Mouse (Mus musculus): Measurements from ENCODE around the gene Stim2. TPM values are rescaled to one million over a fixed set of nuclear protein-coding genes. Genes with fewer than 3 reads are reported as not detected.

Gene Stim2
- polyA plus RNA-seq, 1 experiment: 41.2 TPM

DNA sequence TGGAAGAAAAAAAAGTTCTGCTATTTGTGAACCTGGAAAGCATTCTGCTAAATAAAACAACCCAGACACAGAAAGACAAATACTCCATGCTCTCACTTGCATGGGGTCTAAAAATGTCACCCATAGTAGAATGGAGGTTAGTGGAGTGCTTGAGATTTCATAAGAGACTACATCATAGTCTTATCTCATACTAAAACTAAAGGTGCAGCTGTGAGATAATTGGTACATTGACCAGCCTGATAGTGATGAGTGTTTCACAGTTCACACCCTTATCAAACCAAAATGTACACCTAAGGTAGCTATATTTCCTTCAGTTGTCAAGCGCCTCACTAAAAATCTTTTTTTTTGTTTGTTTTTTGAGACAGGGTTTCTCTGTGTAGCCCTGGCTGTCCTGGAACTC lies 8.5 kb downstream of the Stim2 start:
- peaks cover 4% of the 10 kb centered on the region for H3K4me1 ChIP-seq (replicated peaks; ENCODE audit: control insufficient read depth, insufficient read depth, low read length)
- WGBS: 97% methylated on average over 1 of the region's 1 CpGs
- H3K36me3 ChIP-seq (ENCODE audit: control insufficient read depth, insufficient read depth, low read length): no peaks in the 10 kb centered on the region; the same call in 1 of the 2 replicates
- H3K27me3 ChIP-seq (ENCODE audit: control insufficient read depth, insufficient read depth, low read length): no peaks in the 10 kb centered on the region
- no peak overlapping the region for H3K4me3 ChIP-seq (ENCODE audit: control insufficient read depth, insufficient read depth, low read length)
- DNase-seq: no peak
- H3K27ac ChIP-seq (ENCODE audit: control insufficient read depth, insufficient read depth, low read length): no peak overlapping the region
- TF ChIP-seq POLR2A (IDR thresholded peaks at IDR 0.05; ENCODE audit: control insufficient read depth, extremely low read depth, insufficient read depth, low read length, poor library complexity): no peak
- TF ChIP-seq CTCF (IDR thresholded peaks at IDR 0.05; ENCODE audit: borderline replicate concordance, control insufficient read depth, extremely low read depth, insufficient read depth, low read length, poor library complexity): no peak

DNA sequence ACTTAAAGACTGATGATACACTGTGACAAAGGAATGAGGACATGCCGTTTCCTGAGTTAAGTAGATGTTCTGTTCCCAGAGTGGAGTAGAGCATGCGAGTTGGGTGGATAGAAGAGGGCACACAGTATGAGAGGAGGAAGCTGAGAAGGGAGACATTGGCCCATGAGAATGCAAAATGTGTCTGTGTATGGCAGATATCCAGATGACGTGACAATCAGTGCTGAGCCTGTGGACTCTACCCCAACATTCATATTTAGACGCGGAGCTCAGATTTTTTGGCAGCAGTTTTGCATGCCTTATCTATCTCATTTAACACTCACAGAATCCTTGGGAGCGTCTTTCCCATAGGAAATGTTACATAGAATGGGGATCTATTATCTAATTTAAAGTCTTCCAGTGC lies 9.3 kb downstream of the Stim2 start:
- H3K4me1 ChIP-seq (replicated peaks; ENCODE audit: control insufficient read depth, insufficient read depth, low read length): peaks cover 4% of the 10 kb centered on the region
- WGBS: 93% methylated on average over 6 of the region's 6 CpGs
- H3K27ac ChIP-seq (ENCODE audit: control insufficient read depth, insufficient read depth, low read length): no peak overlapping the region
- no peak for DNase-seq
- no peaks in the 10 kb centered on the region; the same call in 1 of the 2 replicates for H3K36me3 ChIP-seq (ENCODE audit: control insufficient read depth, insufficient read depth, low read length)
- TF ChIP-seq POLR2A (IDR thresholded peaks at IDR 0.05; ENCODE audit: control insufficient read depth, extremely low read depth, insufficient read depth, low read length, poor library complexity) (no peak), CTCF (IDR thresholded peaks at IDR 0.05; ENCODE audit: borderline replicate concordance, control insufficient read depth, extremely low read depth, insufficient read depth, low read length, poor library complexity) (no peak)
- H3K4me3 ChIP-seq (ENCODE audit: control insufficient read depth, insufficient read depth, low read length): no peak overlapping the region
- H3K27me3 ChIP-seq (ENCODE audit: control insufficient read depth, insufficient read depth, low read length): no peaks in the 10 kb centered on the region

DNA sequence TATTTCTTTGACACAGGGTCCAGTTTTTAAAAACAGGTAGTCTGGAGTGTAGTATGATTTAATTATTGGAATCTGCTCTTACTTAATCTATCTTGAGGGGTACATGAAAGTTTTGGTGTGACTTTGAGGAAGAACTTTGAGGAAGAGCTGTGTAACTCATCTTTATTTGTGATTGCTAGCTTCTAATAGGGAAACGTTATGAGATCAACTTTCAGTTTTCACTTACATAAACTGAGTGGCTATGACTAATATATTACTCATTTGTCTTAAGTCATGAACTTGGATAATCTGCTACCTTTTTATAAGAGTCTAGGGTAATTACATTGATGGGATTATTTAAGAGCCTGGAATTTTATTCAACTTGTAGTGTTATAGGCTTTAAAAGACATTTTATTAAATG lies 15.0 kb downstream of the Stim2 start:
- WGBS: 30% methylated on average over 1 of the region's 1 CpGs

DNA sequence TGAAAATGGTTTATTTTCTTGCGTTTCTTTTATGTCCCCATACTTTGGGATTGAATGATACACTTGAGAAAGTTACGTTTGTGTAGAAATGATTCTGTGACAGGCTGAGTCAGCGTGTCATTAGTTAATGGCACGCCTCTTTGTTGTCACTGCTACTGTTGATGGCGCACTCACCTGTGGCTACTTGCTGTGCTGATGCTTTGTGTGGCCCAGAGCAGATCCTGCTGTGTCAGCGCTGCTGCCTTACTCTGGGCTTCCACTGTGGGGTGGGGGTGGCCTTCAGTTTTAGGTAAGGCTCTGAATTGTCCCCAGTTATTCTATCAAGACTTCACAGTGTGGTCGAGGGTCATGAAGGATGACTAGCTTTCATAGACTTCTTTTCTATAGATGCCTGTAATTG lies 18.8 kb downstream of the Stim2 start:
- DNase-seq: no peak
- no peaks in the 10 kb centered on the region for H3K4me1 ChIP-seq (replicated peaks; ENCODE audit: control insufficient read depth, insufficient read depth, low read length)
- WGBS: 96% methylated on average over 7 of the region's 7 CpGs
- no peaks in the 10 kb centered on the region for H3K36me3 ChIP-seq (ENCODE audit: control insufficient read depth, insufficient read depth, low read length)
- H3K27me3 ChIP-seq (ENCODE audit: control insufficient read depth, insufficient read depth, low read length): no peaks in the 10 kb centered on the region
- H3K27ac ChIP-seq (ENCODE audit: control insufficient read depth, insufficient read depth, low read length): no peak overlapping the region
- TF ChIP-seq POLR2A (IDR thresholded peaks at IDR 0.05; ENCODE audit: control insufficient read depth, extremely low read depth, insufficient read depth, low read length, poor library complexity) (no peak), CTCF (IDR thresholded peaks at IDR 0.05; ENCODE audit: borderline replicate concordance, control insufficient read depth, extremely low read depth, insufficient read depth, low read length, poor library complexity) (no peak)
- no peak overlapping the region for H3K4me3 ChIP-seq (ENCODE audit: control insufficient read depth, insufficient read depth, low read length)

More for the DNA sequence above, 15.0 kb downstream of the Stim2 start:
- DNase-seq: no peak
- H3K36me3 ChIP-seq (ENCODE audit: control insufficient read depth, insufficient read depth, low read length): no peaks in the 10 kb centered on the region; the same call in 1 of the 2 replicates
- no peaks in the 10 kb centered on the region for H3K27me3 ChIP-seq (ENCODE audit: control insufficient read depth, insufficient read depth, low read length)
- no peak for TF ChIP-seq CTCF (IDR thresholded peaks at IDR 0.05; ENCODE audit: borderline replicate concordance, control insufficient read depth, extremely low read depth, insufficient read depth, low read length, poor library complexity)
- no peak for TF ChIP-seq POLR2A (IDR thresholded peaks at IDR 0.05; ENCODE audit: control insufficient read depth, extremely low read depth, insufficient read depth, low read length, poor library complexity)
- no peak overlapping the region for H3K4me3 ChIP-seq (ENCODE audit: control insufficient read depth, insufficient read depth, low read length)
- no peak overlapping the region for H3K27ac ChIP-seq (ENCODE audit: control insufficient read depth, insufficient read depth, low read length)
- H3K4me1 ChIP-seq (replicated peaks; ENCODE audit: control insufficient read depth, insufficient read depth, low read length): no peaks in the 10 kb centered on the region

DNA sequence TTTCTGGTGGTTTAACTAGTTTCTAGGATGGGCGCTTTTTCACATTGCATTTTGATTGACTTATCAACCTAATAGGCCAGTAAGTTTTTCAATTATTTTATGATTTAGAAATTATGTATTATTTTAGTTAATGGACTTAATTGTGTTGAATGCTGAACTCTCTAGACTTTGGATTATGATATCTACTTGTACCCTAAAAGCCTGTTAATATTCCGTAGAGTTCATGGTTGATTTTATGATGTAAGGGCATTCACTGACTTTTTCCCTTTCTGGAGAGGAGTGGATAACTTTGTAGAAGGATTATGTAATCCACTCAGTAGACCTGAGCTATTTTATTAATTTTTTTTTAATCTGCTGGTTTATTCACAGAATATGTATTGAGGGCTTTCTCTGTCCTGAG lies 20.6 kb downstream of the Stim2 start:
- Histone ChIP-seq H3K4me1 (replicated peaks; ENCODE audit: control insufficient read depth, insufficient read depth, low read length) (no peaks in the 10 kb centered on the region), H3K4me3 (ENCODE audit: control insufficient read depth, insufficient read depth, low read length) (no peak overlapping the region), H3K27ac (ENCODE audit: control insufficient read depth, insufficient read depth, low read length) (no peak overlapping the region), H3K36me3 (ENCODE audit: control insufficient read depth, insufficient read depth, low read length) (no peaks in the 10 kb centered on the region), H3K27me3 (ENCODE audit: control insufficient read depth, insufficient read depth, low read length) (no peaks in the 10 kb centered on the region)
- no peak for DNase-seq
- WGBS: 99% methylated on average over 2 of the region's 2 CpGs
- TF ChIP-seq CTCF (IDR thresholded peaks at IDR 0.05; ENCODE audit: borderline replicate concordance, control insufficient read depth, extremely low read depth, insufficient read depth, low read length, poor library complexity) (no peak), POLR2A (IDR thresholded peaks at IDR 0.05; ENCODE audit: control insufficient read depth, extremely low read depth, insufficient read depth, low read length, poor library complexity) (no peak)

DNA sequence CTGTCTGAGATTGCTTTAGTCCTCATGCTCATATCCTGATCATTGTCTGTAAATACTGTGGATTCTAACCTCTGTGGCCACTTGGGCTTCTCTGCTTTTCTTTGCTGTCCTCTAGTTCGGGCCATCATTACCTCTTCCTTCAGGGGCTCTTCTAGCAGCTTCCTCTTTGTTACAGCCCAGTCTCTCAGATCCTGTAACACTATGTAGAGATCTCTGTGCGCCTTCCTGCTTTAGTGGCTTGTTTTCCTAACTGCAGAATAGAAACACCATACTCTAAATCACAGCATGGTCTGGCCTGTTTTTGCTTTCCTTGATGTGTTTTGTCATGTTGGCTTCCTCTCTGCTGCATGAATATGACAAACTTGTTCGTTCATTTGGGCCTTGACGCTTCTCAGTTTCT lies 21.2 kb downstream of the Stim2 start:
- WGBS: 65% methylated on average over 4 of the region's 4 CpGs
- H3K27ac ChIP-seq (ENCODE audit: control insufficient read depth, insufficient read depth, low read length): no peak overlapping the region
- no peaks in the 10 kb centered on the region for H3K4me1 ChIP-seq (replicated peaks; ENCODE audit: control insufficient read depth, insufficient read depth, low read length)
- TF ChIP-seq CTCF (IDR thresholded peaks at IDR 0.05; ENCODE audit: borderline replicate concordance, control insufficient read depth, extremely low read depth, insufficient read depth, low read length, poor library complexity): no peak
- TF ChIP-seq POLR2A (IDR thresholded peaks at IDR 0.05; ENCODE audit: control insufficient read depth, extremely low read depth, insufficient read depth, low read length, poor library complexity): no peak
- H3K27me3 ChIP-seq (ENCODE audit: control insufficient read depth, insufficient read depth, low read length): no peaks in the 10 kb centered on the region
- no peak overlapping the region for H3K4me3 ChIP-seq (ENCODE audit: control insufficient read depth, insufficient read depth, low read length)
- H3K36me3 ChIP-seq (ENCODE audit: control insufficient read depth, insufficient read depth, low read length): no peaks in the 10 kb centered on the region
- no peak for DNase-seq

DNA sequence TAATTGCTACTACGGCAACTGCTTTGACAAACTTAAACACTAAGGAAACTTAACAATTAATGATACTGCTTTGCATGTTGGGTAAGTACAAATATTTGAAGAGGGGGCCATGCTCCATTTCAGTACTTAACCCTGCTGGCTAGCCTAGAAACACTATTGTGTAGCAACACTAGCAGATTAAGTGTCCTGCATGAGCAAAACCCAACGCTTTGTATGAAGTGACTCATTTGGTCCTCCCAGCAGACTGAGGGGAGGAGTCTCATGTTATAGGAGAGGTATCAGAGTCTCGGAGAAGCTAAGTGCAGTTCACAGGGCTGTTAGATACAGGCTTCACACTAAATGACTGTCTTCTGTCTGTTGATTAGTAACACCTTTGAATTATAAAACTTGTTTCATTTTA lies 26.3 kb downstream of the Stim2 start:
- H3K36me3 ChIP-seq (ENCODE audit: control insufficient read depth, insufficient read depth, low read length): no peaks in the 10 kb centered on the region
- H3K27ac ChIP-seq (ENCODE audit: control insufficient read depth, insufficient read depth, low read length): no peak overlapping the region
- no peak for DNase-seq
- TF ChIP-seq CTCF (IDR thresholded peaks at IDR 0.05; ENCODE audit: borderline replicate concordance, control insufficient read depth, extremely low read depth, insufficient read depth, low read length, poor library complexity) (no peak), POLR2A (IDR thresholded peaks at IDR 0.05; ENCODE audit: control insufficient read depth, extremely low read depth, insufficient read depth, low read length, poor library complexity) (no peak)
- 88% methylated on average over 3 of the region's 3 CpGs for WGBS
- H3K27me3 ChIP-seq (ENCODE audit: control insufficient read depth, insufficient read depth, low read length): no peaks in the 10 kb centered on the region
- H3K4me3 ChIP-seq (ENCODE audit: control insufficient read depth, insufficient read depth, low read length): no peak overlapping the region
- H3K4me1 ChIP-seq (replicated peaks; ENCODE audit: control insufficient read depth, insufficient read depth, low read length): peaks cover 3% of the 10 kb centered on the region; the same call in 1 of the 2 replicates

Measured in thymus, adult 2 months (tissue).